Mouse (Mus musculus) liver, embryonic 16.5 days (tissue): ENCODE results near the gene Gtf3c5. TPM values are rescaled to one million over a fixed set of nuclear protein-coding genes. Genes with fewer than 3 reads are reported as not detected.

ENCODE experiments used
- ATAC-seq: fragments of 200-750 bp; cut with Nextera tagmentation; 2 replicates; pipeline ENCODE4 v1.8.0; 2017; ENCODE audit warnings: low read depth, mild to moderate bottlenecking, moderate number of reproducible peaks, moderate library complexity
- H3K27ac ChIP-seq: fragments of 300-500 bp; sonication (generic); 2 replicates; pipeline ENCODE4 v1.5.1; 2014; ENCODE audit warnings: mild to moderate bottlenecking, low read length
- H3K27me3 ChIP-seq: fragments of 300-500 bp; sonication (generic); 2 replicates; pipeline ENCODE4 v1.6.1; 2014; ENCODE audit warnings: low read depth, low read length, mixed read lengths; ENCODE audit not compliant: control insufficient read depth, insufficient read depth
- H3K36me3 ChIP-seq: fragments of 300-500 bp; sonication (generic); 2 replicates; pipeline ENCODE4 v1.6.1; 2014; ENCODE audit warnings: mild to moderate bottlenecking; ENCODE audit not compliant: control insufficient read depth, insufficient read depth
- H3K4me1 ChIP-seq: fragments of 300-500 bp; sonication (generic); 2 replicates; pipeline ENCODE4 v1.6.1; 2014; ENCODE audit warnings: low read depth, low read length, mixed read lengths; ENCODE audit not compliant: control insufficient read depth
- H3K4me2 ChIP-seq: fragments of 300-500 bp; sonication (generic); 2 replicates; pipeline ENCODE4 v1.6.1; 2014; ENCODE audit warnings: low read depth, low read length, mixed read lengths
- H3K4me3 ChIP-seq: fragments of 300-500 bp; sonication (generic); 2 replicates; pipeline ENCODE4 v1.5.1; 2014; ENCODE audit warnings: low read depth, mild to moderate bottlenecking, low read length
- H3K9ac ChIP-seq: fragments of 300-500 bp; sonication (generic); 2 replicates; pipeline ENCODE4 v1.6.1; 2014; ENCODE audit warnings: low read depth, low read length
- H3K9me3 ChIP-seq: fragments of 300-500 bp; sonication (generic); replicated peaks from 2 replicates; pipeline ENCODE4 v1.6.1; 2016; ENCODE audit warnings: low read length; ENCODE audit not compliant: control insufficient read depth
- WGBS: fragments of 180-500 bp; shearing (Covaris S2); extraction: QIAGEN DNeasy Blood & Tissue Kit; methylation state at CpG from one replicate; pipeline ENCODE4 v1.1.7; 2014; ENCODE audit not compliant: insufficient replicate concordance; 5-methylcytosine and 5-hydroxymethylcytosine counted together
- polyA plus RNA-seq: library from polyadenylated mRNA; unstranded; fragments of >200 nt; fragmentation: Nextera tagmentation; extraction: Ambion mirVana; gene quantifications from 2 replicates; pipeline ENCODE4 v1.2.1, GENCODE M21; 2015

The Gtf3c5 gene
- polyA plus RNA-seq, 1 experiment from 2014 or later: 12.1 TPM

DNA sequence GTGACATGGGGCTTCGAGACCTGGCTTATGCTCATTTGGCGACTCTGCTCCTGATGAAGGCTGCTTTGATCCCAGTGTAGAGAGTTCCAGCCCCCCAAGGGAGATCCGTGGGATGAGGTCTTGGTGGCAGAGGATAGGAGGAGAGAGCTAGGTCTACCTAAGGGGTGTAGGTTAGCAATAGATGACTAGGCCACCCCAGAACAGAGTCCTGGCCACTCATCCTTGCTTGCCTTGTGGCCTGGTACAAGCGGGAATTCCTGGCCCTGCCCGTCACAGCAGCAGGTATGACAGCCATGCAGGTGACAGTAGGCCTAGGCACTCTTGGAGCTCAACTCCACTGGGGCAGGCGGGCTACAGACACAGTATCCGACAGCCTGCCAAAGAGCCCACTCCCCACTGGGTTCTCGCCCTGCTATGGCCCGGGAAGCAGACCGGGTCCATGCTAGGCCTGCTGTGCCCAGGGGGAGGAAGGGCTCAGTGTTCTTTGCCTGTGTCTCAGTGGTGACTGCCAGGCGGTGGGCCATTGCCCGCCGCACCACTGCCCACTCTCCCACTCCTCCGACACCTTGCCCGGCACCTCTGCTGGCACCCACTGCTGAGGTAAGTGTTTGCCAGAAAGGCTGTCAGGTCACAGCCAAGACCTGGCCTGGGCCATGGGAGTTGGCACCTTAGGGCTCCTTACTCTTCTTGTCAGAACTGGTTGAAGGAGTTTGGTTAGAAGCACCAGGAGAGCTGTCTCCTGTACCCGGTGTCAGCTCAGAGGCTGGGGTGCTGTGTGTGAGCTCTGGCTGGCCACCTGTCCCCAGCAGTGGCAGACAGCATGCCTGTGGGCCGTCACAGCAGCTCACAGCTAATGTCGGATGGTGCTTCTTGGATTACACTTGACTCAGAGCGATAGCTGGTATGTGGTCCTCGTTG, 55.9 kb downstream of the Gtf3c5 start:
- Histone ChIP-seq H3K27ac (no peak overlapping the region), H3K27me3 (no peaks in the 10 kb centered on the region), H3K4me1 (peaks cover 3% of the 10 kb centered on the region), H3K9me3 (no peaks in the 10 kb centered on the region), H3K36me3 (no peaks in the 10 kb centered on the region), H3K4me2 (no peak overlapping the region), H3K4me3 (no peak overlapping the region), H3K9ac (no peak overlapping the region)
- 78% methylated on average over 20 of the region's 20 CpGs for WGBS
- no peak for ATAC-seq

DNA sequence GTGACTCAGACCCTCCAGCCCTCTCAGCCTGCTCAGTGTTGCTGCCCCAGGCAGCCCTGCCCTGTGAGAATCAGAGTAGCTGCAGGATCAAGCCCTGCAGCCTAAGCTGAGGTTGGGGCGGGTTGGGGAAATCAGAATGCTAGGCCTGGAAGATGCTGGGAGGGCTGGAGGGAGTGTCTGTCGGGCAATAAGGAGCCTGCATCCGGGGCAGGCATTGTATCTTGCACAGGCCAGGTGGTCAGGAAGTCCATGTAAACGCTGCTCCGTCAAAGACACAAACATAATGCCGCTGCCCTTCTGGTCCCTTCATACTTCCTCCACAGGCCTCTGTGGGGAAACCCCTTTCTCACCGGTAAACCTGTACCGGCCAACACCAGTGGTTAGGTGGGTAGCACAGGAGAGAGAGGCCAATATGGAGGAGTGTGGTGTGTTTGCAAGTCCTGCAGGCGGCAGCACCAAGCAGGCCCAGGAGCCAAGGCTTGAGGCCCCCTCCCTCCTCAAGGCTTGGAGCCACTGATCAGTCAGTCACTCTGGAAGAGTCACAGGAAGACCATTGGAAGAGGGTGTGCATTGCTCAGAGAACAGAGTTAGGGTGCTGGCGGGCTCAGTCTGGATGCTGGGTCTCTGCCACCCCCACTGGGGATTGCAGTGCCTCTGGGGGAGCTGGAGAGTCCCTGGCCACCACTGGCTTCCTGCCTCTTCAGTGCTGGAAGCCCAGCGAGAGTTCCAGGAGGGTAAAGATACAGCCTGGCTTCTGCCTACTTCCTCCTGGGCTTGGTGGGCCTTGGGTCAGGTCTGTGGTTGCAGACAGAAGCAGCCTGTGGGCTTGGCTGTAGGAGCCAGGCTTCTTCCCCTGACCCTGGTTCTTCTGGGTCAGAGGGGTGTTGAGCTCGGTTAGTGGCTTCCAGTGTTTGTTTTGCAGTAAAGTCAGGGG, 57.3 kb downstream of the Gtf3c5 start:
- H3K4me1 ChIP-seq: peaks cover 3% of the 10 kb centered on the region
- no peak overlapping the region for H3K4me3 ChIP-seq
- H3K27me3 ChIP-seq: no peaks in the 10 kb centered on the region
- ATAC-seq: no peak
- WGBS: 18% methylated on average over 12 of the region's 12 CpGs
- H3K9ac ChIP-seq: no peak overlapping the region
- H3K9me3 ChIP-seq: no peaks in the 10 kb centered on the region
- H3K36me3 ChIP-seq: no peaks in the 10 kb centered on the region
- no peak overlapping the region for H3K4me2 ChIP-seq
- no peak overlapping the region for H3K27ac ChIP-seq

DNA sequence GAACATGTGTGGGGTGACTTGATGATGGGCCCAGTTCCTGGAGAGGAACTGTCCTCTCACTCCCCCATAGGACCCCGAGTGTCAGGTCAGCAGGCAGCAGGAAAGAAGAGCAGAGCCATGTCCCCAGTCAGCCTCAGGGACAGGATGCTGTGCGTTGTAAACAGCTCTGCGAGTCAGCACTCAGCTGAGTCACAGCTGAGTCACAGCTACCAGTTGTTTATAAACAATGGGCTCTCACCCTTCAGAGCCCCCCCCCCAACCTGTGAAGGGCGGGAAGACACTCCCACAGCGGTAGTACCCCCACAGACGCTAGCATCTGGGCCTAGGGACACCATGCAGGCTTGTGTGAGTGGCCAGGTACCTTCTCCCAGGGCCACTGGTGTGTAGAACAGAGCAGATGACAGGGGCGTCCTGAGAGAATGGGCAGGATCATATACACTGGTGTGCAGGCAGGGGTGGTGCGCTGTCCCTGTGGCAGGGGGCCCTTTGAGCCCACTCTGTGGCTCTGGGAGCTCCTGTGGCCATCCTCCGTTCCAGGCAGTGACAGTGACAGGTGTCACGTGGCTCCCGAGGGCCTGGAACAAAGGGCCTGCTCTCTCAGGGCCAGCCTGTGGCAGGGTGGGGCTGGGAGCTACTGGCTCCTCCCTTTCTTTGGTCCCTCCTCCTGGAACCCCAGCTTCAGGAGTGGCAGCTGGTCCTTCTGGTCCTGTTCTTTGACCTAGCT, 58.2 kb downstream of the Gtf3c5 start:
- Histone ChIP-seq H3K4me1 (peaks cover 3% of the 10 kb centered on the region), H3K36me3 (no peaks in the 10 kb centered on the region), H3K27ac (no peak overlapping the region), H3K27me3 (no peaks in the 10 kb centered on the region), H3K9me3 (no peaks in the 10 kb centered on the region), H3K4me2 (no peak overlapping the region), H3K9ac (no peak overlapping the region), H3K4me3 (no peak overlapping the region)
- peak; percentile 59 for ATAC-seq
- 24% methylated on average over 11 of the region's 11 CpGs for WGBS

DNA sequence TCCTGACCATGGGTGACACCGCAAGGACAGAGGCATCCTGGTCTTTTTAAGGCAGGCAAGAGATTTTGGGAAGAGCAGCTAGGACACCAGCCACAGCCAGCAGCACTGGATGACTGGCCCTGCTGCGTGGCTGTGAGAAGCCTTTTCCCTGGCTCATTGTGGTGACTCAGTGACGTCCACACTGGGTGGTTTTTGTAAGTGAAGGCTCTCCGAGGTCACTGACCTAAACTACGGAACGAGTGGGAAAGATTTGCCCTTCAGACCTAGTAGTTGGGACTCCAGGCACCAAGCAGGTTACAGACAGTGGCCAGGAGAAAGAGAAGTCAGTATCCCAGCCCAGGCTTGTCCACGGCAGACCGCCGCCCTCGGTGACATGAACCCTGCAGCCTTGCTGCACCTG, 59.1 kb downstream of the Gtf3c5 start:
- Histone ChIP-seq H3K36me3 (no peaks in the 10 kb centered on the region), H3K4me2 (no peak overlapping the region), H3K4me1 (peaks cover 3% of the 10 kb centered on the region), H3K27me3 (no peaks in the 10 kb centered on the region), H3K9ac (no peak overlapping the region), H3K4me3 (no peak overlapping the region), H3K27ac (no peak overlapping the region), H3K9me3 (no peaks in the 10 kb centered on the region)
- no peak for ATAC-seq
- 62% methylated on average over 10 of the region's 10 CpGs for WGBS

DNA sequence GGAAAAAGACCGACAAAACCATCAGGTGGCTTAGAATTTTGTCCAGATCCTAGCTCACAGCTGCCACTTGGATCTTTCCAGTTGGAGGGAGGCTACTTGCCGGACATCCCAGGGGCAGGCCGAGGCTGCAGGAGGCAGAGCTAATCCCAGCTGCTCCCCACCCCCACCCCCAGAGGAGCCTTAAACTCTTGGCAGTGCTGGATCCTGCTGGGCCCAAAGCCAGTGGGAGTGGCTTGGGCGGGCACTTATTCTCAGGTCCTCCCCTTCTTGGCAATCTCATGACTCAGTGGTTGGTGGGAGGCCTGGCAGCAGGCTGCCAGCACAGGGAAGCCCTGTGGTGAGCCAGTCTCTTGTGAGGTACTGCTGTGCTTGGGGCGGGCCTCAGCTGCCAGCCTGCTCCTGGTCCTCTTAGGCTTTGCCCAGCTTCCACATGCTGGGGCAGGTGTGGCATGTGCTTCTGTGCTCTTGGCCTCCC, 59.9 kb downstream of the Gtf3c5 start:
- no peak overlapping the region for H3K4me3 ChIP-seq
- H3K9me3 ChIP-seq: no peaks in the 10 kb centered on the region
- no peak overlapping the region for H3K9ac ChIP-seq
- H3K4me1 ChIP-seq: peaks cover 3% of the 10 kb centered on the region
- H3K4me2 ChIP-seq: no peak overlapping the region
- no peaks in the 10 kb centered on the region for H3K27me3 ChIP-seq
- H3K36me3 ChIP-seq: no peaks in the 10 kb centered on the region
- 31% methylated on average over 5 of the region's 5 CpGs for WGBS
- no peak overlapping the region for H3K27ac ChIP-seq
- ATAC-seq: peak; percentile 30; the same call in 1 of the 2 replicates

DNA sequence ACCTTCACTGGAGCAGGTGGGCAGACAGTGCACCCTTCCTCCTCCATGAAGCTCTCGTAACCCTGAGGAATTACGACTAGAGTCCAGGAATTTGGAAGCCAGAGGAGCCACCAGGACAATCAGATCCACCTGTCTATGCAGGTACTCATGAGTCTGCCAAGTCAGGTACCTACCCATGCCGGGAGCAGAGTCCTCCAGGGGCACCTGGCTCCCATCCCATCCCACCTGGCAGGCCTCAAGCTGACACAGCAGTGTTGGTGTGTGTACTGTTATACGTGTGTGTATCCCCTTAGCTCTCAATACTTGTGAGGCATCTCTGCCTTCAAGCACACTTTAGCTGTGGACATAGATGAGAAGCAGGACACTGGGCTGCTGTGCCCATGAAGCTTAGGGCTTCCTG, 61.4 kb downstream of the Gtf3c5 start:
- Histone ChIP-seq H3K4me1 (peaks cover 3% of the 10 kb centered on the region), H3K27me3 (no peaks in the 10 kb centered on the region), H3K4me3 (no peak overlapping the region), H3K9ac (no peak overlapping the region), H3K36me3 (no peaks in the 10 kb centered on the region), H3K9me3 (no peaks in the 10 kb centered on the region), H3K4me2 (no peak overlapping the region), H3K27ac (no peak overlapping the region)
- WGBS: 56% methylated on average over 4 of the region's 4 CpGs
- no peak for ATAC-seq

DNA sequence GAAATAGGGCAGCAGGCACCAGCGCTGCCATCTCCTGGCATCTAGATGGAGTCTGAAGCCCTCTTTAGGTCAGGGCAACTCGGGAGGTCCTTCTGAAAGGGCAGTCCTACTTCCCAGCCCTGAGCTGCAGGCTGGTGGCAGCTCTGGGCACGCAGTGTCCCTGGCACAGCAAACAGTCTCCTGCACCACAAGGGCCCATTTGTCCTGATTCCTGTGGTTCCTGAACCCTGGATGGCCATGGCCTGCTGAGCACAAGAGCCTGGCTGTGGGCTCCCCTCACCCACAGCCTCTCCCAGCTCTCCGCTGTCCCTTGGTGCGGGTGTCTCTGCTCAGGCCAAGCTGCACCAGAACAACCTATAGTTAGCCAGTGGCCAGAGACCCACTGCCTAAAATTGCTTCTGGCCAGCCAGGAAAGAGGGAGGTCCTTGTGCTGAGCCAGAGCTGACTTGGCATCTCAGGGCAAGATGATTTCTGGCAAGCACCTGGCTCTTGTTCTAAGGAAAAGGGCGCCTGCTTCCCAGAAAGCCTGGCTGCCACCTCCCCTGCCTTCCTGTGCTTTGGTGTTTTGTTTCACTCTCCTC, 61.9 kb downstream of the Gtf3c5 start:
- 62% methylated on average over 6 of the region's 6 CpGs for WGBS
- H3K27ac ChIP-seq: no peak overlapping the region
- no peak overlapping the region for H3K9ac ChIP-seq
- H3K36me3 ChIP-seq: no peaks in the 10 kb centered on the region
- H3K4me2 ChIP-seq: no peak overlapping the region
- ATAC-seq: no peak
- H3K4me1 ChIP-seq: peaks cover 3% of the 10 kb centered on the region
- no peak overlapping the region for H3K4me3 ChIP-seq
- no peaks in the 10 kb centered on the region for H3K27me3 ChIP-seq
- no peaks in the 10 kb centered on the region for H3K9me3 ChIP-seq

DNA sequence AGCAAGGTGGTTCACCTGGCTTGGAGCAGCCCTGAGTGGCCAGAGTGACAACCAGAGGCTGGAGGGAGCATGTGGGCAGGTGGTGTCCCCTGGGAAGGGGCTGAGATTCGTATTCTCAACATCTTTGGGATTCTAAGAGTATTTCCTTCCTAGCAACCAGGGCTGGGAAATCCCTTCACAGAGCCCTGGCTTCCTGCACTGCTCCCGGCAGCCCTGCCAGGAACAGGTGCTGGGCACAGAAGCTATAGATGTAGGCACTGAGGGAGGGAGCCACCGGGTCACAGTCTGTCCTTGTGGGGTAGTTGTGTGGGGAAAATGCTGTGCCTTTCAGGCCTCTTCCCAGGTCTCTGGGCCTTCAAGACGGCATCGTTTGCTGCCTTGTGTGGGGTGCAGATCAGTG, 63.0 kb downstream of the Gtf3c5 start:
- no peak overlapping the region for H3K4me2 ChIP-seq
- no peak overlapping the region for H3K27ac ChIP-seq
- no peaks in the 10 kb centered on the region for H3K27me3 ChIP-seq
- no peak overlapping the region for H3K9ac ChIP-seq
- no peaks in the 10 kb centered on the region for H3K36me3 ChIP-seq
- H3K4me1 ChIP-seq: no peaks in the 10 kb centered on the region; the same call in 1 of the 2 replicates
- 49% methylated on average over 5 of the region's 5 CpGs for WGBS
- no peak for ATAC-seq
- no peaks in the 10 kb centered on the region for H3K9me3 ChIP-seq
- no peak overlapping the region for H3K4me3 ChIP-seq
